Mouse (Mus musculus) liver, adult 2 months (tissue): ENCODE data around the gene Kif22.

Experiments used
- CTCF ChIP-seq: fragments of 200-500 bp; IDR thresholded peaks from 2 replicates; pipeline ENCODE4 v1.5.1; 2011; ENCODE audit warnings: low read depth, low read length, control low read depth
- POLR2A ChIP-seq: fragments of 200-500 bp; IDR thresholded peaks from 2 replicates; pipeline ENCODE4 v1.6.1; 2011; ENCODE audit warnings: low read length, control low read depth; ENCODE audit not compliant: insufficient read depth; ENCODE audit errors: extremely low read depth

- TF ChIP-seq CTCF (no peak), POLR2A (no peak)
Observed at GRCm38 (mm10) chr7:127022528-127023271, 19.6 kb downstream of the Kif22 start.
